ENCODE assay signal across 9 mouse cellular contexts in the genomic region with DNA sequence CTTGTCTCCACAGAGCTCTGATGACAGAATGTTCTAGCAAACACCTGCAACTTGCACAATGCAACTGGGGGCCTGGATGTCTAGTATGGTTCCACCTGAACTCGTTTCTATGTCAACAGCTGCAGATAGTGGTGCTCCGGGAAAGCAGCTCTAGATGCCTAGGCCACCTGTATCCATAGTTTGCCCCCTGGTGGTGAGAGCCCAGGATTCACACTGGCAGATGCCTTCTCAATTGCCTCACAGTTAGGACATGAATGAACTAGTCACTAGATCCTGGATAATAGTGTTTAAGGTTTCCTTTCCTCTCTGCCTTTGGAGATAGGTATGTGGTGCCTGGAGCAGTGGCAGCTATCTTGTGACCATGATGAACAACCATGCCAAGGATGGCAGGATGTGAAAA.
A peak's percentile ranks its signal among the peaks of the same experiment; 100 is the strongest.
DNase-seq lines count a peak whose midpoint lies in the region; ATAC-seq lines count a peak whose summit lies in the region.
"Had no signal": no experiment of that assay in that cellular context is flagged by ENCODE, and none has a peak within 500 bp of the region (broad histone marks: within the 10 kb centered on the region; RNA-seq: fewer than 3 reads in every experiment).

No protein-coding gene starts in this region.

- H3K27me3 ChIP-seq in liver, embryonic 15.5 days, result no peaks in the 10 kb centered on the region

- 6% methylated on average over 2 of the region's 2 CpGs for WGBS in liver, embryonic 15.5 days (ENCODE audit: insufficient replicate concordance)

- H3K9ac ChIP-seq in liver, embryonic 15.5 days, result no peak overlapping the region

- no peak overlapping the region for H3K4me2 ChIP-seq in liver, embryonic 15.5 days

- H3K4me3 ChIP-seq in liver, embryonic 15.5 days (replicated peaks), result no peak overlapping the region
- H3K4me3 ChIP-seq: erythroblast, embryonic 14.5 days had no signal

- ATAC-seq in granulocyte monocyte progenitor cell, adult 5-6 weeks (replicated peaks; ENCODE audit: poor library complexity, severe bottlenecking), result peak; percentile 52; the same call in 1 of the 2 replicates
- ATAC-seq in liver, embryonic 15.5 days (ENCODE audit: insufficient read depth), result peak; percentile 33; the same call in 1 of the 2 replicates

- H3K36me3 ChIP-seq in liver, embryonic 15.5 days (replicated peaks), result no peaks in the 10 kb centered on the region

- H3K9me3 ChIP-seq in liver, embryonic 15.5 days (replicated peaks), result no peaks in the 10 kb centered on the region

- H3K4me1 ChIP-seq in liver, embryonic 15.5 days (replicated peaks), result peaks cover 19% of the 10 kb centered on the region

- no peak overlapping the region for H3K27ac ChIP-seq in liver, embryonic 15.5 days (replicated peaks)

- peak; percentile 88 for DNase-seq in CD4-positive, CD25-positive, alpha-beta regulatory T cell, adult 2 months (ENCODE audit: low read depth, low spot score)
- DNase-seq in adrenal gland, postnatal 14 days, result peak; percentile 90
- peak; percentile 59 for DNase-seq in embryo, embryonic 9.5 days (ENCODE audit: extremely low spot score)
- peak; percentile 88 to 94 for DNase-seq in kidney, postnatal 25 days
- peak; percentile 61 for DNase-seq in retina, postnatal 7 days (ENCODE audit: low read depth, low spot score)
- peak; percentile 59 to 64 for DNase-seq in urinary bladder, adult 18-20 months (ENCODE audit: low spot score in 2 of 2)
